Mouse (Mus musculus) heart, embryonic 10.5 days (tissue): ENCODE results near the gene Slc13a3. TPM values are rescaled to one million over a fixed set of nuclear protein-coding genes. Genes with fewer than 3 reads are reported as not detected.
"Not testable (repeated sequence)": the region's sequence is repeated elsewhere in the genome, so short reads cannot be mapped to it uniquely, and the experiment has no call there.

Experiments used
- DNase-seq: peaks from one replicate; pipeline ENCODE4 v3.0.0-alpha.2; 2017; ENCODE audit warnings: low spot score
- H3K27ac ChIP-seq: fragments of 300-500 bp; sonication (generic); 2 replicates; pipeline ENCODE4 v1.5.1; 2016; ENCODE audit warnings: mild to moderate bottlenecking
- H3K27me3 ChIP-seq: fragments of 300-500 bp; sonication (generic); 2 replicates; pipeline ENCODE4 v1.6.1; 2016; ENCODE audit warnings: mild to moderate bottlenecking; ENCODE audit not compliant: poor library complexity, insufficient read depth, severe bottlenecking
- H3K36me3 ChIP-seq: fragments of 300-500 bp; sonication (generic); 2 replicates; pipeline ENCODE4 v1.6.1; 2016; ENCODE audit warnings: mild to moderate bottlenecking, moderate library complexity
- H3K4me1 ChIP-seq: fragments of 300-500 bp; sonication (generic); 2 replicates; pipeline ENCODE4 v1.6.1; 2016; ENCODE audit warnings: mild to moderate bottlenecking
- H3K4me3 ChIP-seq: fragments of 300-500 bp; sonication (generic); 2 replicates; pipeline ENCODE4 v1.5.1; 2016; ENCODE audit warnings: mild to moderate bottlenecking, moderate library complexity
- H3K9me3 ChIP-seq: fragments of 300-500 bp; sonication (generic); 2 replicates; pipeline ENCODE4 v1.6.1; 2016; ENCODE audit warnings: mild to moderate bottlenecking, moderate library complexity
- WGBS: fragments of 180-500 bp; shearing (Covaris S2); methylation state at CpG from one replicate; pipeline ENCODE4 v1.1.7; 2016; 5-methylcytosine and 5-hydroxymethylcytosine counted together
- polyA plus RNA-seq: library from polyadenylated mRNA; unstranded; fragments of >200 nt; fragmentation: Nextera tagmentation; extraction: Ambion mirVana; gene quantifications from 2 replicates; pipeline ENCODE4 v1.2.1, GENCODE M21; 2016

Slc13a3 gene
- polyA plus RNA-seq, result 0.14 and 0.53 TPM in 2 replicates

- Histone ChIP-seq H3K9me3 (no peaks in the 10 kb centered on the region), H3K4me3 (peak within 1 kb of the TSS; percentile 54), H3K27me3 (peaks cover 69% of the 10 kb centered on the region), H3K36me3 (no peaks in the 10 kb centered on the region), H3K4me1 (peaks cover 32% of the 10 kb centered on the region), H3K27ac (peak within 1 kb of the TSS; percentile 47)
- no peak for DNase-seq
- 2% methylated on average over 35 of the region's 35 CpGs for WGBS
Measured at GRCm38 (mm10) chr2:165473003-165473402, at the start of gene Slc13a3. Gene Slc13a3 (minus strand): TSS chr2:165473230.

DNA sequence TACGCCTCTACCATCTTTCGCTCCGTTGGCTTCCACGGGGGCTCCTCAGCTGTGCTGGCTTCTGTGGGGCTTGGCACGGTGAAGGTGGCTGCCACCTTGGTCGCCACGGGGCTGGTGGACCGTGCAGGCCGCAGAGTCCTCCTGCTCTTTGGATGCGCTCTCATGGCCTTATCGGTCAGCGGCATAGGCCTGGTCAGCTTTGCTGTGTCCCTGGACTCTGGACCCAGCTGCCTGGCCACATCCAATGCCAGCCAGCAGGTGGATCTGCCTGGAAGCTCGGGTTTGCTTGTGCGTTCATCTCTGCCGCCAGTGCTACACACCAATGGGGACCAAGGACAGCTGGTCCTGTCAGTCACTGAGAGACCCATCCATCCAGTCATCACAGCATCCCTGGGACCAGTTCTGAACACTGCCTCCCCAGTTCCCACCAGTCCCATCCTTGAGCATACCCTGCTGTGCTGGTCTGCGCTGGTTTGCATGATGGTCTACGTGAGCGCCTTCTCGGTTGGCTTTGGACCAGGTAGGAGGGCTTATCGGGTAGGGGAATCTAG is 42.2 kb upstream of the Slc13a3 start:
- Histone ChIP-seq H3K27ac (no peak overlapping the region), H3K4me3 (no peak overlapping the region), H3K9me3 (no peaks in the 10 kb centered on the region), H3K27me3 (peaks cover 30% of the 10 kb centered on the region; the same call in 1 of the 2 replicates), H3K4me1 (peaks cover 24% of the 10 kb centered on the region), H3K36me3 (no peaks in the 10 kb centered on the region)
- no peak for DNase-seq
- 89% methylated on average over 20 of the region's 20 CpGs for WGBS

- 42% methylated on average over 11 of the region's 11 CpGs for WGBS
- Histone ChIP-seq H3K9me3 (no peaks in the 10 kb centered on the region), H3K27me3 (peaks cover 22% of the 10 kb centered on the region; the same call in 1 of the 2 replicates), H3K4me3 (no peak overlapping the region), H3K4me1 (peaks cover 27% of the 10 kb centered on the region), H3K36me3 (no peaks in the 10 kb centered on the region), H3K27ac (no peak overlapping the region)
- DNase-seq, result no peak
Measured at GRCm38 (mm10) chr2:165512870-165513600, 40.0 kb upstream of the Slc13a3 start.

DNA sequence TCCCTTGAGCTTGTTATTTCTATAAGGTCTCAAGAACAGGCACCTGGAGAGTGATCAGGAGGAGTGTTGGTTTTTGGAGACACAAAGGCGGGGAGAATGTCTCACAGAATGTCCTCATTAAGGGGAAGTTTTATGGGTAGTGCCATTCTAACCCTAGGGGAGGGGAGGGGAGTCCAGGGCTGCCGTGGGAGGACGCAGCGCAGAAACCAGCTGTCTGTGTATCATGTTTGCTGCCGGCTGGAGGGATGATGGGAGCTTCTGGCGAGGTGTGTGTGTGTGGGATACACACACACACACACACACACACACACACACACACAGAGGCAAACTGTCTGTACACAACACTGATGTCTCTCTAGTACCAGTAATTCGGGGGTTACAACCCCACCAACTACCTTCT is 39.4 kb upstream of the Slc13a3 start:
- H3K9me3 ChIP-seq, result no peaks in the 10 kb centered on the region
- H3K4me3 ChIP-seq, result no peak overlapping the region
- DNase-seq, result no peak
- no peak overlapping the region for H3K27ac ChIP-seq
- H3K4me1 ChIP-seq, result peaks cover 27% of the 10 kb centered on the region
- H3K27me3 ChIP-seq, result peaks cover 19% of the 10 kb centered on the region; the same call in 1 of the 2 replicates
- 62% methylated on average over 7 of the region's 7 CpGs for WGBS
- H3K36me3 ChIP-seq, result no peaks in the 10 kb centered on the region

- WGBS, result 84% methylated on average over 4 of the region's 4 CpGs
- Histone ChIP-seq H3K4me1 (peaks cover 27% of the 10 kb centered on the region), H3K27me3 (peaks cover 19% of the 10 kb centered on the region; the same call in 1 of the 2 replicates)
- not testable (repeated sequence) for H3K4me3 ChIP-seq, H3K27ac ChIP-seq, H3K9me3 ChIP-seq, DNase-seq, H3K36me3 ChIP-seq
Measured at GRCm38 (mm10) chr2:165511530-165511929, 38.5 kb upstream of the Slc13a3 start.

DNA sequence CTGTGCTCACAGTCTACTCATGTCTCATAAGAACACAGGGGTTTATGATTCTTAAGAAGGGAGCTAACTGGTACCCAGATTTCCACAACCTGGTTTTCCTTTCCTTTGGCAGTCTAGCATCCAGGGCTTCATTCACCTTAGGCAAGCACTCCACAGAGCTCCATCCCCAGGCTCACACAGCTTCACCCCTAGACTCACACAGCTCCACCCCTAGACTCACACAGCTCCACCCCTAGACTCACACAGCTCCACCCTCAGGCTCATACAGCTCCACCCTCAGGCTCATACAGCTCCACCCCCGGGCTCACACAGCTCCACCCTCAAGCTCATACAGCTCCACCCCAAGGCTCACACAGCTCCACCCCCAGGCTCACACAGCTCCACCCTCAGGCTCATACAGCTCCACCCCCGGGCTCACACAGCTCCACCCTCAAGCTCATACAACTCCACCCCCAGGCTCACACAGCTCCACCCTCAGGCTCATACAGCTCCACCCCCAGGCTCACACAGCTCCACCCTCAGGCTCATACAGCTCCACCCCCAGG is 38.0 kb upstream of the Slc13a3 start:
- Histone ChIP-seq H3K4me1 (peaks cover 27% of the 10 kb centered on the region), H3K27me3 (peaks cover 21% of the 10 kb centered on the region)
- WGBS, result 58% methylated on average over 2 of the region's 2 CpGs
- H3K27ac ChIP-seq, H3K9me3 ChIP-seq, DNase-seq, H3K4me3 ChIP-seq, H3K36me3 ChIP-seq: not testable (repeated sequence)

DNA sequence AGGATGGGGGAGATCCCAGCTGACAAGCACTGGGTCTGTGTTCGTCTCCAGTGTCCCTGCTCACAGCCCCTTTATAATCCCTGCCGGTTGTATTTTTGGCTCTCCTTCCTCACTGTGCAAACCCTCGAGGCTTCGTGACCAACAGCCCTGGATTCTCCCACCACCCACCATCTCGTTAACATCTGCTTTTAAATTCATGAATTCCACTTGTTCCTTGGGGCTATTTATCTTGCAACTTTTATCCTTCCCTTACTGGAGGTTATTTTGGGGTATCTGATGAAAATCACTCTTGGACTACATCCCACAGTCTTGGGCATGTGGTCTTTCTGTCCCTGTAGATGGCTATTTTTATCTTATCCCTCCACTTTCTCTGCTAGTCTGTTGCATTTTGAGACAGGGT is 37.4 kb upstream of the Slc13a3 start:
- DNase-seq, result no peak
- no peaks in the 10 kb centered on the region for H3K36me3 ChIP-seq
- peaks cover 26% of the 10 kb centered on the region for H3K27me3 ChIP-seq
- WGBS, result 49% methylated on average over 5 of the region's 5 CpGs
- H3K4me1 ChIP-seq, result peaks cover 27% of the 10 kb centered on the region
- no peak overlapping the region for H3K4me3 ChIP-seq
- H3K27ac ChIP-seq, result no peak overlapping the region
- no peaks in the 10 kb centered on the region for H3K9me3 ChIP-seq

DNA sequence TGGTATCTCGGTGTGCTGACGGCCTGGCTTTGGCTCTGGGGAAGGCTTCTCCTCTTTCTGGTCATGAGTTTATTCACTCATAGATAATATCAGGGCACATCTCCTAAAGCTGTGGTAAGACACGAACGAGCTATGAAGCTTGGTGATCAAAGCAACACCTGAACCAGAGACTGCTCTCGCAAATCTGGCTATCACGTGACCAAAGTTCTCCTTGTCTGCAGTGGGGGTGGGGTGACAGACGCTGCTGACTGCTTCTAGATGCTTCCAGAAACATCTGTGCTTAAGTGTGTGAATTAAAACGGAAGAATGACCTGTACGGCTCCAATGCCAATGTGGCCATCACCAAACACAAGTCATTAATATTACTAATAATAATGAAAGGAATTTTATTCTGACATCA is 36.7 kb upstream of the Slc13a3 start:
- H3K4me1 ChIP-seq, result peaks cover 26% of the 10 kb centered on the region
- no peaks in the 10 kb centered on the region for H3K9me3 ChIP-seq
- H3K4me3 ChIP-seq, result no peak overlapping the region
- no peaks in the 10 kb centered on the region for H3K36me3 ChIP-seq
- H3K27me3 ChIP-seq, result peaks cover 20% of the 10 kb centered on the region
- WGBS, result 61% methylated on average over 9 of the region's 9 CpGs
- no peak for DNase-seq
- H3K27ac ChIP-seq, result no peak overlapping the region

DNA sequence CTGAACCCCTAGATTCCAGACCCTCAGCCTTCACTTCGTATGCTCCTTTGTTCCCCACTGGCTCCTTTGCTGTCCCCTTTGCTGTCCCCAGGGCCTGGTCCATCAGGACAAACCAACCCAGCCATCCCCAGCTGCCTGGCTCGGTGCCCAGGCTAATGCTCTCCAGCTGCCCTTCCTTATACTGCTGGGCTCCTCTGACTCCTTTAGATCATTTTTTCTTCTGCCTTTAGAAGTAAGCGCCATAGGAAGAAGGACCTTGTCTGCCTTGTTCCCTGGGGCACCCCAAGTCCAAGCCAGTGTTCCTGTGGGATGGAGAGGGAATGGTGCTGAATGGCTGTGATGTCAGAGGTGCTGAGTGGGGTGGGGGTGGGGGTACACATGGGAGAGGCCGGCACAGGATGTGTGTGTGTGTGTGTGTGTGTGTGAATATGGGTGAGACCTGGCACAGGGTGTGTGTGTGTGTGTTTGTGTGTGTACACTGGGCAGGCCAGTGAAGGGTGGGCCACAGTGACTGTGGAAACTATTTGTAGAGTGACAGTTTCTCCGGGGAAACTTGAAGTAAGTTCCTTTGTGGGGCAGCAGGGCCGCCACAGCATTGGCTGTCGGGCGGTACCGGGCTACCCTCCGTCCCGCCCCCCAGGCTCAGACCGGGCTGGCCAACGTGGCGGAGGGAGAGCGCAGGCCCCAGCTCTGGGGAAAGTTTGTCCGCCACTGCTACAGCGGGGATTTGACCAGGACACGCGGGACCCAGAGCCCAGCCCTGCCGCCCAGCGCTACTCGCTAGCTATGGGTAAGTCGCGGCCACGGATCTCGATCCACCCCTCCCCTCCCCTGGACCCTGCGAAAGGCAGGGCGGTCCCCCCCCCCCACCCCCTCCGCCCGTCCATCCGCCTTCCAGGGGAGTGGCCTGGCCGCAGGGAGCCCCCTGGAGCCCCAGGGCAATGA is 30.5 kb upstream of the Slc13a3 start, which contains the start of gene Slc2a10:
Gene Slc2a10 (plus strand): TSS at position 529 of the 945 bp plus-strand sequence.
- peak; percentile 82 for DNase-seq
- peaks cover 18% of the 10 kb centered on the region for H3K4me1 ChIP-seq
- H3K36me3 ChIP-seq, result no peaks in the 10 kb centered on the region
- peaks cover 24% of the 10 kb centered on the region for H3K27me3 ChIP-seq
- H3K4me3 ChIP-seq, result peak within 1 kb of the TSS; percentile 73
- H3K27ac ChIP-seq, result peak within 1 kb of the TSS; percentile 87
- 5% methylated on average over 32 of the region's 32 CpGs for WGBS
- no peaks in the 10 kb centered on the region for H3K9me3 ChIP-seq

- Histone ChIP-seq H3K27me3 (0 out of 2 replicates have a peak, but pooled peaks cover 18% of the 10 kb centered on the region), H3K4me3 (no peak overlapping the region), H3K9me3 (no peaks in the 10 kb centered on the region), H3K27ac (no peak overlapping the region), H3K36me3 (no peaks in the 10 kb centered on the region), H3K4me1 (peaks cover 10% of the 10 kb centered on the region)
- WGBS, result 64% methylated on average over 6 of the region's 6 CpGs
- no peak for DNase-seq
Measured at GRCm38 (mm10) chr2:165498816-165499215, 25.8 kb upstream of the Slc13a3 start.

- 0 out of 2 replicates have a peak, but pooled peaks cover 14% of the 10 kb centered on the region for H3K27me3 ChIP-seq
- H3K27ac ChIP-seq, result no peak overlapping the region
- DNase-seq, result no peak
- no peak overlapping the region for H3K4me3 ChIP-seq
- H3K36me3 ChIP-seq, result no peaks in the 10 kb centered on the region
- no peaks in the 10 kb centered on the region for H3K9me3 ChIP-seq
- peaks cover 6% of the 10 kb centered on the region; the same call in 1 of the 2 replicates for H3K4me1 ChIP-seq
- WGBS, result 70% methylated on average over 2 of the region's 2 CpGs
Measured at GRCm38 (mm10) chr2:165497706-165498275, 24.8 kb upstream of the Slc13a3 start.

GRCm38 (mm10) chr2:165496251-165496650 is 23.2 kb upstream of the Slc13a3 start:
- H3K4me3 ChIP-seq, result no peak overlapping the region
- no peak for DNase-seq
- H3K27me3 ChIP-seq, result 0 out of 2 replicates have a peak, but pooled peaks cover 10% of the 10 kb centered on the region
- no peak overlapping the region for H3K27ac ChIP-seq
- peaks cover 12% of the 10 kb centered on the region; the same call in 1 of the 2 replicates for H3K4me1 ChIP-seq
- no peaks in the 10 kb centered on the region for H3K36me3 ChIP-seq
- no peaks in the 10 kb centered on the region for H3K9me3 ChIP-seq
